Mouse (Mus musculus) naive thymus-derived CD4-positive, alpha-beta T cell, adult 2 months (primary cell): ENCODE measurements at regions not wholly inside any gene's neighbourhood (a gene's known extent, or its start where the extent isn't known, plus 50 kb on each side); places are given as distances from the start of the nearest gene placed in this dataset.
A peak's percentile ranks its signal among the peaks of the same experiment; 100 is the strongest.

Experiments used
- DNase-seq: peaks from one replicate; pipeline ENCODE4 v3.0.0-alpha.2; 2011; ENCODE audit warnings: low read depth

- no peak for DNase-seq
Observed at GRCm38 (mm10) chr13:44133436-44133835, 348.9 kb downstream of the Cd83 start.

- no peak for DNase-seq
Observed at GRCm38 (mm10) chr13:44141181-44141580, 356.6 kb downstream of the Cd83 start.

- DNase-seq, result no peak
Observed at GRCm38 (mm10) chr13:44145441-44145840, 360.9 kb downstream of the Cd83 start.

- no peak for DNase-seq
Observed at GRCm38 (mm10) chr13:44147841-44148240, 363.3 kb downstream of the Cd83 start.

- no peak for DNase-seq
Observed at GRCm38 (mm10) chr13:44149499-44149898, 364.9 kb downstream of the Cd83 start.

- no peak for DNase-seq
Observed at GRCm38 (mm10) chr13:44151526-44151925, 367.0 kb downstream of the Cd83 start.

- DNase-seq, result peak; percentile 55
Observed at GRCm38 (mm10) chr13:44152806-44153613, 368.4 kb downstream of the Cd83 start.

GRCm38 (mm10) chr13:44153784-44154183, 369.2 kb downstream of the Cd83 start:
- peak; percentile 27 for DNase-seq

- no peak for DNase-seq
Observed at GRCm38 (mm10) chr13:44155956-44156355, 371.4 kb downstream of the Cd83 start.

GRCm38 (mm10) chr13:44156546-44156945, 372.0 kb downstream of the Cd83 start:
- no peak for DNase-seq

GRCm38 (mm10) chr13:44157236-44157635, 372.7 kb downstream of the Cd83 start:
- DNase-seq, result no peak

- no peak for DNase-seq
Observed at GRCm38 (mm10) chr13:44158364-44158763, 373.8 kb downstream of the Cd83 start.

- DNase-seq, result no peak
Observed at GRCm38 (mm10) chr13:44159346-44159745, 374.8 kb downstream of the Cd83 start.

GRCm38 (mm10) chr13:44164746-44165145, 380.2 kb downstream of the Cd83 start:
- no peak for DNase-seq

GRCm38 (mm10) chr13:44167186-44167585, 382.6 kb downstream of the Cd83 start:
- DNase-seq, result no peak

GRCm38 (mm10) chr13:44168186-44168585, 383.6 kb downstream of the Cd83 start:
- DNase-seq, result no peak

GRCm38 (mm10) chr13:44171639-44172038, 387.1 kb downstream of the Cd83 start:
- DNase-seq, result no peak

GRCm38 (mm10) chr13:44172701-44173100, 388.1 kb downstream of the Cd83 start:
- no peak for DNase-seq

- no peak for DNase-seq
Observed at GRCm38 (mm10) chr13:44174236-44174635, 389.7 kb downstream of the Cd83 start.

- no peak for DNase-seq
Observed at GRCm38 (mm10) chr13:44175300-44176036, 390.9 kb downstream of the Cd83 start.

GRCm38 (mm10) chr13:44176121-44176520, 391.5 kb downstream of the Cd83 start:
- no peak for DNase-seq

- no peak for DNase-seq
Observed at GRCm38 (mm10) chr13:44178006-44178405, 393.4 kb downstream of the Cd83 start.

GRCm38 (mm10) chr13:44180384-44180783, 395.8 kb downstream of the Cd83 start:
- DNase-seq, result no peak
